Mouse (Mus musculus) stomach, embryonic 16.5 days (tissue): ENCODE data around the gene Nup153. TPM values are rescaled to one million over a fixed set of nuclear protein-coding genes. Genes with fewer than 3 reads are reported as not detected.
A peak's percentile ranks its signal among the peaks of the same experiment; 100 is the strongest.

Source experiments
- ATAC-seq: fragments of 200-750 bp; cut with Nextera tagmentation; 2 replicates; pipeline ENCODE4 v1.8.0; 2017; ENCODE audit warnings: moderate number of reproducible peaks, moderate TSS enrichment; ENCODE audit not compliant: insufficient read depth, low FRiP score
- H3K27ac ChIP-seq: fragments of 300-500 bp; sonication (generic); 2 replicates; pipeline ENCODE4 v1.5.1; 2014; ENCODE audit warnings: low read length
- H3K27me3 ChIP-seq: fragments of 300-500 bp; sonication (generic); 2 replicates; pipeline ENCODE4 v1.6.1; 2014; ENCODE audit warnings: low read length, control low read depth, mixed read lengths; ENCODE audit not compliant: control insufficient read depth, insufficient read depth
- H3K36me3 ChIP-seq: fragments of 300-500 bp; sonication (generic); 2 replicates; pipeline ENCODE4 v1.6.1; 2014; ENCODE audit warnings: low read length; ENCODE audit not compliant: control insufficient read depth, insufficient read depth
- H3K4me1 ChIP-seq: fragments of 300-500 bp; sonication (generic); 2 replicates; pipeline ENCODE4 v1.6.1; 2014; ENCODE audit warnings: low read length, control low read depth, mixed read lengths; ENCODE audit not compliant: control insufficient read depth, insufficient read depth
- H3K4me2 ChIP-seq: fragments of 300-500 bp; sonication (generic); 2 replicates; pipeline ENCODE4 v1.6.1; 2014; ENCODE audit warnings: low read depth, low read length, mixed read lengths
- H3K4me3 ChIP-seq: fragments of 300-500 bp; sonication (generic); replicated peaks from 2 replicates; pipeline ENCODE4 v1.5.1; 2014; ENCODE audit warnings: mild to moderate bottlenecking, low read length
- H3K9ac ChIP-seq: fragments of 300-500 bp; sonication (generic); 2 replicates; pipeline ENCODE4 v1.6.1; 2014; ENCODE audit warnings: low read length
- H3K9me3 ChIP-seq: fragments of 300-500 bp; sonication (generic); replicated peaks from 2 replicates; pipeline ENCODE4 v1.6.1; 2016; ENCODE audit warnings: low read length, control low read depth; ENCODE audit not compliant: control insufficient read depth
- WGBS: fragments of 180-500 bp; shearing (Covaris S2); extraction: QIAGEN DNeasy Blood & Tissue Kit; methylation state at CpG from one replicate; pipeline ENCODE4 v1.1.7; 2014; 5-methylcytosine and 5-hydroxymethylcytosine counted together
- polyA plus RNA-seq: library from polyadenylated mRNA; unstranded; fragments of >200 nt; fragmentation: Nextera tagmentation; extraction: Ambion mirVana; gene quantifications from 2 replicates; pipeline ENCODE4 v1.2.1, GENCODE M21; 2015

Nup153 gene
- polyA plus RNA-seq, 1 experiment from 2014 or later, result 18.5 TPM

DNA sequence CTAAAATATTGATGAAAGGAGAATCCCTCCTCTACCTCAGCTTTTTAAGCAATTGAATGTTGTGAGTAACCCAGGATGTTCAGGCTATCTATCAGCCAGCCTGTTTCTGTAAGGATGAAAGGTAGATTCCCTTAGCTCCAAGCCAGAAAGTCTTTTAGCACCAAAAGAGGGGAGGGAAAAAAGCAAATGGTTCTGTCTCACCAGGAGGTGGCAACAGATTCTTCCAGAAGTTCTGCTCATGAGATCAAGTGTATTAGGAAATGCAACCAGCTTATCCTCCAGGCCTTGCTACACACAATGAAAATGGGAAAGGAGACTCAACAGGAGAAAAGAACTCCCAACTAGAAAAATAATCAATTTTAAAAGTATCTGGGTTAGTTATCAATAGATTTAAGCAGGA, 3.4 kb downstream of the Nup153 start:
- Histone ChIP-seq H3K36me3 (no peaks in the 10 kb centered on the region), H3K4me3 (no peak overlapping the region), H3K9ac (no peak overlapping the region), H3K27me3 (no peaks in the 10 kb centered on the region), H3K9me3 (no peaks in the 10 kb centered on the region), H3K4me1 (peaks cover 14% of the 10 kb centered on the region), H3K4me2 (0 out of 2 replicates have a peak overlapping the region, but pooled peaks have one; percentile 40), H3K27ac (no peak overlapping the region)
- ATAC-seq, result no peak

DNA sequence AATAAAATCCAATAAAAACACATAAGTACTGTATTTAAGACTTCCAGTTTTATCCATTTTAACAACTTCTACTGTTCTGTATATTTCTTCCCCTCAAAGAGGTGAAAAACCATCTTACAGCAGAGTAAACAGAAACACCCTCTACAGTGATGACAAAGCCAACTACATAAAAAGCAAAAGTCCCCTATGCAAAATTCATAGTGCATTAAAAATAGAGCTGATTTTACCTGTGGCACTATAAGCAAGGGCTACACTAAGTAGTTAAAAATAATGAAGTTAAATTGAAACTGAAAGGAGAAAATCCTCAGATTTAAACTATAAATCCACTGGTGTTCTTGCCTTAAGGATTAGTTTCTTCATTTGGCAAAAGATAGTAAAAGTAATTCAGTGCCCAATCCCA, 6.7 kb downstream of the Nup153 start:
- no peak overlapping the region for H3K4me2 ChIP-seq
- no peaks in the 10 kb centered on the region for H3K27me3 ChIP-seq
- no peak for ATAC-seq
- no peaks in the 10 kb centered on the region for H3K9me3 ChIP-seq
- no peak overlapping the region for H3K27ac ChIP-seq
- no peak overlapping the region for H3K9ac ChIP-seq
- no peaks in the 10 kb centered on the region for H3K36me3 ChIP-seq
- H3K4me1 ChIP-seq, result peaks cover 17% of the 10 kb centered on the region
- H3K4me3 ChIP-seq, result no peak overlapping the region

DNA sequence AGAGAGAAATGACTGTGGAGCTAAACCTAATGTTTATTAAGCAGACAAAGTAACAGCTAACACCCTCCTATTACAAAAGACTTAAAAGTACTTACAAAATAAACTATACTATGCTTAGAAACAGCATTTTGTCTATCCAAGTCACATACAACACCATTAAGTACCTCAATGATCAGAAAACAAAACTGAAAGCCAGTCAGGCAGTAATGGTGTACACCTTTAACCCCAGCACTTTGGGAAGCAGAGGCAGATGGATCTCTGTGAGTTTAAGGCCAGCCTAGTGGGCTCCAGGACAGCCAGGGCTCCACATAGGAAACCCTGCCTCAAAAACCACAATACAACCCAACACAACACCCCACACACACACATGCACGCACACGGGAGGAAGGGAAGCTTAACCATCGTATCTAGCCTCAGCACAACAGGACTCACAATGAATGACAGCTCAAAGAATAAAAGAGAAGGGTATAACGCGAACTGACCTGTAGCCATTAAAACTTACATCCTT, 8.8 kb downstream of the Nup153 start:
- H3K9me3 ChIP-seq, result no peaks in the 10 kb centered on the region
- H3K36me3 ChIP-seq, result peaks cover 3% of the 10 kb centered on the region; the same call in 1 of the 2 replicates
- H3K4me1 ChIP-seq, result peaks cover 3% of the 10 kb centered on the region; the same call in 1 of the 2 replicates
- H3K9ac ChIP-seq, result no peak overlapping the region
- 78% methylated on average over 5 of the region's 5 CpGs for WGBS
- H3K27me3 ChIP-seq, result no peaks in the 10 kb centered on the region
- no peak overlapping the region for H3K27ac ChIP-seq
- no peak for ATAC-seq
- H3K4me3 ChIP-seq, result no peak overlapping the region
- H3K4me2 ChIP-seq, result no peak overlapping the region

DNA sequence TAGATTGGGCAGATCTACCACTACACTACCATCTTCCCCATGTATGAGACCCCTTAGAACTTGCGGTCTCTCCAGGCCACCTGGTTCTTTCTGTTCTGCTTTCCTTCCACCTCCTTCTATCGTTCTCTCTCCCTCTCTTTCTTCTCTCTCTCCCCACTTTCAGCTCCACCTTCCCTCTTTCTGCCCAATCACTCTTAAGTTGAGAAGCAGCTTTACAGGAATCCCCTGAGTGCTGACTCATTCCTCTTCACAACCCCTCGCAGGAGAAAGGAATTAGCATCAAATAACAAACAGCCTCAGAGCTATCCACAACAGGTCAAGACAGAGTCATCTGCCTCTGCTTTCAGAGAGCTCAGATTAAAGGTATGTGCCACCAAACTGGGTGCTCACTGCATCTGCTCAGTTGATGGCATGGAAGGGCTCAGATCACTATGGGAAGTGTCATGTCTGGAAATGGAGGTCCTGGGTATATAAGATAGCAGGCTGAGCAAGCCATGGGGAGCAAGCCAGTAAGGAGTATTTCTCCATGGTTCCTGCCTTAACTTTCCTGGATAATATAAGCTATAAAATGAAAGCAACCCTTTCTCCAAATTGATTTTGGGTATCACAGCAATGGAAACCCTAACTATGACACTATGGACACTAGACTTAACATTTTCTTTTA, 11.6 kb downstream of the Nup153 start:
- ATAC-seq, result no peak
- H3K4me1 ChIP-seq, result peaks cover 3% of the 10 kb centered on the region; the same call in 1 of the 2 replicates
- H3K9me3 ChIP-seq, result no peaks in the 10 kb centered on the region
- peaks cover 14% of the 10 kb centered on the region; the same call in 1 of the 2 replicates for H3K36me3 ChIP-seq
- H3K27me3 ChIP-seq, result no peaks in the 10 kb centered on the region
- H3K4me3 ChIP-seq, result no peak overlapping the region
- H3K9ac ChIP-seq, result no peak overlapping the region
- WGBS, result 65% methylated on average over 3 of the region's 3 CpGs
- H3K4me2 ChIP-seq, result no peak overlapping the region
- H3K27ac ChIP-seq, result no peak overlapping the region

DNA sequence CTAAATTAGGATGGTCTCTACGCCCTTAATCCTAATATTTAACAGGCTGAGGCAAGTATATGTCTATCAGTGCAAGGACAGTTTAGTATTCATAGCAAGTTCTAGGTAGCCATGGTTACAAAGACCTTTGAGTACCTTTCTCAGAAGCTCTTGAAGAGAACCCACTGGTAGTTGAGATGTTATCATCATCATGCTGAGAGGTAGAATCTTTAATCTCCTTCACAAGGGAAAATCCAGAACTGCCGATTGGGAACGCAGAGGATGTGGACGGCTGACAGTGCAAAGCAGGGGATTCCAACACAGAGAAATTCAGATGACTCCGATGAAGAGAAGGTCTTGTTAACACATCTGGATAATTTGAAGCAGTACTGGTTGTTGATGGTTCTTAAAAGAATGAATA, 14.3 kb downstream of the Nup153 start:
- 90% methylated on average over 5 of the region's 5 CpGs for WGBS
- Histone ChIP-seq H3K4me2 (no peak overlapping the region), H3K27ac (no peak overlapping the region), H3K4me1 (no peaks in the 10 kb centered on the region), H3K36me3 (peaks cover 18% of the 10 kb centered on the region; the same call in 1 of the 2 replicates), H3K9me3 (no peaks in the 10 kb centered on the region), H3K27me3 (no peaks in the 10 kb centered on the region), H3K9ac (no peak overlapping the region), H3K4me3 (no peak overlapping the region)
- ATAC-seq, result no peak

DNA sequence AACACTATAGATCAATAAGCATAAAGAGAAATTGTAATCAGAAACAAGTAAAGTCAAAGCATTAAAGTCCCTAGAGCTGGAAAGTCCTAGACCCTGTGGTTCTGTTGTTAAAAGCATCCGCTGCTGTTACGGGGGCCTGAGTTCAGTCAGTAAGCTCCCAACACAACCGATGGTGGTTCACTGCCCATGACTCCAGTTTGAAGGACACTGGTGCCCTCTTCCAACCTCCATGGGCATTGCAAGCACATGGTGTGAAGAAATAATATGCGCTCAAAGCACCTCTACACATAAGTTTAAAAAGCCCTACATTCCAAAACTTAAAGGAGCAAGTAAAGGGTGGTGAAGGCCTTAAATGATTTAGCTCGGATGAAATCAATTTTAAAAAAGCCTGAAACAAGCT, 24.6 kb downstream of the Nup153 start:
- Histone ChIP-seq H3K36me3 (peaks cover 9% of the 10 kb centered on the region; the same call in 1 of the 2 replicates), H3K27ac (no peak overlapping the region), H3K4me1 (no peaks in the 10 kb centered on the region), H3K4me2 (no peak overlapping the region), H3K9ac (no peak overlapping the region), H3K4me3 (no peak overlapping the region), H3K27me3 (no peaks in the 10 kb centered on the region), H3K9me3 (no peaks in the 10 kb centered on the region)
- 81% methylated on average over 5 of the region's 5 CpGs for WGBS
- no peak for ATAC-seq

DNA sequence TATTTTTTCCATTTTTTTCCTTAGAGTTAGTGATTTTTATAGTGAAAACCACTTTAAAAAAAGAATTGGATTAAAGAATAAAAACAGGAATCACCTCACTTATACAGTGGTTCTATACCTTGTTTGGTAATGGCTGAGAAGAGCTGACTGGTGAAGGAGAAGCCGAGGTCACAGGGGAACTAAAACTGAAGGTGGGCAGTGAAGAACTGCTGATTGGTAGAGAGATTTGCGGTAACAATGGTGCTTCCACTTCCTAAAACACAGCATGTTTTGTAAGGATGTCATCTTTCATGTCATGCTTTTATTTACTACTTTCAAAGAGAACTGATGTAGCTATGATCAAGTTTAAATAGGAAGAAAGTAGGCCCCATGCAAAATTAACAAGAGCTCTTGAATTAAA, 26.3 kb downstream of the Nup153 start:
- Histone ChIP-seq H3K9ac (no peak overlapping the region), H3K27me3 (no peaks in the 10 kb centered on the region), H3K27ac (no peak overlapping the region), H3K4me2 (no peak overlapping the region), H3K4me3 (no peak overlapping the region), H3K9me3 (no peaks in the 10 kb centered on the region), H3K4me1 (no peaks in the 10 kb centered on the region), H3K36me3 (0 out of 2 replicates have a peak, but pooled peaks cover 4% of the 10 kb centered on the region)
- WGBS, result 93% methylated on average over 2 of the region's 2 CpGs
- ATAC-seq, result no peak

DNA sequence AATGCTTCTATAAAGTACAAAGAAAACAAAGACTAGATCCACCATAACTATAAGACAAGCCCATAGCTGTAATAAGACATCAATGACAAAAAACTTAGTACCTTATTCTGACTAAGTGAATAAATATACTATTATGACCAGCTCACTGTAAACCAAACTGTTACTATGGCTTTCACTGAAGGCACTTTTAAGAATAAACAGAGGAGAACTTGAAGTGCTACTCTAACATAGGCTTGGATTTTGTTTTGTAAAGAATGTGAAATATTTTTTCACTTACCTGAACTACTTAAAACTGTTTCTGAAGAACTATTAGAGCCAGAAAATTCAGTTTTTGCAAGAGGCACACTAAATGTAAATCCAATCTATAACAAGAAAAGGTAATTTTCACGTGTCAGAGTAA, 28.4 kb downstream of the Nup153 start:
- H3K9ac ChIP-seq, result no peak overlapping the region
- H3K4me2 ChIP-seq, result no peak overlapping the region
- 0 out of 2 replicates have a peak, but pooled peaks cover under 1% of the 10 kb centered on the region for H3K36me3 ChIP-seq
- H3K9me3 ChIP-seq, result no peaks in the 10 kb centered on the region
- ATAC-seq, result no peak
- no peaks in the 10 kb centered on the region for H3K4me1 ChIP-seq
- no peaks in the 10 kb centered on the region for H3K27me3 ChIP-seq
- 94% methylated on average over 1 of the region's 1 CpGs for WGBS
- H3K4me3 ChIP-seq, result no peak overlapping the region
- no peak overlapping the region for H3K27ac ChIP-seq

DNA sequence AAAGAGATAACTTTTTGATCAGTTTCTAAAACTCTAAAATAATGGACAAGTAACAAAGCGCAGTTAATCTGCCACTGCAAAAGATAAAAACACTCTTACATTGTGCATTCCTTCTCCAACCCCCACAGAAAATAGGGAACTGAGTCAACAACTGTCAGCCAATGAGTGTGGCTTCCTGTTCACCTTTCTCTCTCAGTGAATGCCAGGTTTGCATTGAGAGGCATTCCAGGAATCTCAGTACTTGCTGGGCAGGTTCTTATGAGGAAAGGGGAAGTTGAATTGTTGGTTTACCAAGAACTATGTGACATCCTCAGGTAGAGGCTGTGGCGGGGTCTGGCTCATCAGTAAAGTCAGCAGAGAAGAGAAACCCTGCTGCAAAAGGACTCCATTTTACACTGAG, 31.0 kb downstream of the Nup153 start:
- no peak overlapping the region for H3K27ac ChIP-seq
- no peak overlapping the region for H3K4me2 ChIP-seq
- no peaks in the 10 kb centered on the region for H3K27me3 ChIP-seq
- 62% methylated on average over 2 of the region's 2 CpGs for WGBS
- peaks cover 7% of the 10 kb centered on the region; the same call in 1 of the 2 replicates for H3K36me3 ChIP-seq
- no peak overlapping the region for H3K9ac ChIP-seq
- H3K9me3 ChIP-seq, result no peaks in the 10 kb centered on the region
- H3K4me3 ChIP-seq, result no peak overlapping the region
- ATAC-seq, result no peak
- H3K4me1 ChIP-seq, result no peaks in the 10 kb centered on the region
